Mouse (Mus musculus): ENCODE data around the gene Rp2. TPM values are rescaled to one million over a fixed set of nuclear protein-coding genes. Genes with fewer than 3 reads are reported as not detected.
A peak's percentile ranks its signal among the peaks of the same experiment; 100 is the strongest.

Rp2 gene
- polyA plus RNA-seq, 1 experiment from 2014 or later, result 17.4 TPM

- no peaks in the 10 kb centered on the region for H3K27me3 ChIP-seq (ENCODE audit: low read depth, poor library complexity, severe bottlenecking)
- no peak overlapping the region for H3K27ac ChIP-seq (replicated peaks)
- 81% methylated on average over 3 of the region's 3 CpGs for WGBS
- DNase-seq (ENCODE audit: low spot score), result no peak
- H3K36me3 ChIP-seq, result peaks cover 8% of the 10 kb centered on the region; the same call in 1 of the 2 replicates
- no peak overlapping the region for H3K4me3 ChIP-seq
- H3K4me1 ChIP-seq, result no peaks in the 10 kb centered on the region
- no peaks in the 10 kb centered on the region for H3K9me3 ChIP-seq (replicated peaks)
Measured at GRCm38 (mm10) chrX:20392942-20393341, 28.7 kb downstream of the Rp2 start.

- Histone ChIP-seq H3K4me1 (no peaks in the 10 kb centered on the region), H3K4me3 (no peak overlapping the region), H3K27ac (replicated peaks) (no peak overlapping the region), H3K9me3 (replicated peaks) (no peaks in the 10 kb centered on the region), H3K27me3 (ENCODE audit: low read depth, poor library complexity, severe bottlenecking) (no peaks in the 10 kb centered on the region), H3K36me3 (0 out of 2 replicates have a peak, but pooled peaks cover 4% of the 10 kb centered on the region)
- no peak for DNase-seq (ENCODE audit: low spot score)
- 79% methylated on average over 4 of the region's 4 CpGs for WGBS
Measured at GRCm38 (mm10) chrX:20404068-20404467, 39.8 kb downstream of the Rp2 start.

GRCm38 (mm10) chrX:20406909-20407308 is 42.6 kb downstream of the Rp2 start:
- H3K4me3 ChIP-seq, result no peak overlapping the region
- no peaks in the 10 kb centered on the region for H3K9me3 ChIP-seq (replicated peaks)
- H3K27me3 ChIP-seq (ENCODE audit: low read depth, poor library complexity, severe bottlenecking), result no peaks in the 10 kb centered on the region
- no peaks in the 10 kb centered on the region for H3K4me1 ChIP-seq
- no peak for DNase-seq (ENCODE audit: low spot score)
- H3K27ac ChIP-seq (replicated peaks), result no peak overlapping the region
- WGBS, result 94% methylated on average over 2 of the region's 2 CpGs
- 0 out of 2 replicates have a peak, but pooled peaks cover 4% of the 10 kb centered on the region for H3K36me3 ChIP-seq

- H3K27me3 ChIP-seq (ENCODE audit: low read depth, poor library complexity, severe bottlenecking), result no peaks in the 10 kb centered on the region
Measured at GRCm38 (mm10) chrX:20407676-20408075, 43.4 kb downstream of the Rp2 start.

GRCm38 (mm10) chrX:20411382-20411781 is 47.1 kb downstream of the Rp2 start:
- H3K9me3 ChIP-seq (replicated peaks), result no peaks in the 10 kb centered on the region
- H3K27me3 ChIP-seq (ENCODE audit: low read depth, poor library complexity, severe bottlenecking), result no peaks in the 10 kb centered on the region
- no peak overlapping the region for H3K4me3 ChIP-seq
- H3K27ac ChIP-seq (replicated peaks), result no peak overlapping the region
- no peaks in the 10 kb centered on the region for H3K4me1 ChIP-seq
- 87% methylated on average over 4 of the region's 4 CpGs for WGBS
- no peak for DNase-seq (ENCODE audit: low spot score)
- 0 out of 2 replicates have a peak, but pooled peaks cover under 1% of the 10 kb centered on the region for H3K36me3 ChIP-seq

More at GRCm38 (mm10) chrX:20407676-20408075, 43.4 kb downstream of the Rp2 start:
- no peak overlapping the region for H3K27ac ChIP-seq (replicated peaks)
- 0 out of 2 replicates have a peak, but pooled peaks cover 4% of the 10 kb centered on the region for H3K36me3 ChIP-seq
- no peaks in the 10 kb centered on the region for H3K4me1 ChIP-seq
- DNase-seq (ENCODE audit: low spot score), result no peak
- WGBS, result 80% methylated on average over 2 of the region's 2 CpGs
- H3K4me3 ChIP-seq, result no peak overlapping the region
- no peaks in the 10 kb centered on the region for H3K9me3 ChIP-seq (replicated peaks)

GRCm38 (mm10) chrX:20412221-20412620 is 47.9 kb downstream of the Rp2 start:
- WGBS, result 75% methylated on average over 3 of the region's 3 CpGs
- Histone ChIP-seq H3K36me3 (no peaks in the 10 kb centered on the region), H3K4me1 (no peaks in the 10 kb centered on the region), H3K4me3 (no peak overlapping the region), H3K9me3 (replicated peaks) (no peaks in the 10 kb centered on the region), H3K27ac (replicated peaks) (no peak overlapping the region), H3K27me3 (ENCODE audit: low read depth, poor library complexity, severe bottlenecking) (no peaks in the 10 kb centered on the region)
- DNase-seq (ENCODE audit: low spot score), result no peak

- no peaks in the 10 kb centered on the region for H3K4me1 ChIP-seq
- WGBS, result 53% methylated on average over 10 of the region's 10 CpGs
- no peaks in the 10 kb centered on the region for H3K27me3 ChIP-seq (ENCODE audit: low read depth, poor library complexity, severe bottlenecking)
- H3K36me3 ChIP-seq, result no peaks in the 10 kb centered on the region
- H3K27ac ChIP-seq (replicated peaks), result no peak overlapping the region
- no peaks in the 10 kb centered on the region for H3K9me3 ChIP-seq (replicated peaks)
- no peak overlapping the region for H3K4me3 ChIP-seq
- DNase-seq (ENCODE audit: low spot score), result no peak
Measured at GRCm38 (mm10) chrX:20414885-20415622, 50.8 kb downstream of the Rp2 start.

- Histone ChIP-seq H3K36me3 (no peaks in the 10 kb centered on the region), H3K27me3 (ENCODE audit: low read depth, poor library complexity, severe bottlenecking) (no peaks in the 10 kb centered on the region), H3K9me3 (replicated peaks) (no peaks in the 10 kb centered on the region), H3K4me1 (no peaks in the 10 kb centered on the region), H3K27ac (replicated peaks) (no peak overlapping the region), H3K4me3 (no peak overlapping the region)
- WGBS, result 90% methylated on average over 2 of the region's 2 CpGs
- no peak for DNase-seq (ENCODE audit: low spot score)
Measured at GRCm38 (mm10) chrX:20418461-20418860, 54.2 kb downstream of the Rp2 start.

GRCm38 (mm10) chrX:20419536-20419935 is 55.3 kb downstream of the Rp2 start:
- 86% methylated on average over 4 of the region's 4 CpGs for WGBS
- Histone ChIP-seq H3K36me3 (no peaks in the 10 kb centered on the region), H3K4me1 (no peaks in the 10 kb centered on the region), H3K27ac (replicated peaks) (no peak overlapping the region), H3K27me3 (ENCODE audit: low read depth, poor library complexity, severe bottlenecking) (no peaks in the 10 kb centered on the region), H3K4me3 (no peak overlapping the region), H3K9me3 (replicated peaks) (no peaks in the 10 kb centered on the region)
- DNase-seq (ENCODE audit: low spot score), result no peak

- H3K4me3 ChIP-seq, result peak within 1 kb of the TSS; percentile 67
- 20% methylated on average over 54 of the region's 67 CpGs for WGBS
- peak; percentile 83 for DNase-seq (ENCODE audit: low spot score)
- H3K9me3 ChIP-seq (replicated peaks), result peaks cover 12% of the 10 kb centered on the region; the same call in 1 of the 2 replicates
- H3K27ac ChIP-seq (replicated peaks), result peak within 1 kb of the TSS; percentile 89
- H3K36me3 ChIP-seq, result peaks cover 11% of the 10 kb centered on the region
- peaks cover 7% of the 10 kb centered on the region; the same call in 1 of the 2 replicates for H3K4me1 ChIP-seq
- no peaks in the 10 kb centered on the region for H3K27me3 ChIP-seq (ENCODE audit: low read depth, poor library complexity, severe bottlenecking)
Measured at GRCm38 (mm10) chrX:20425140-20425838, 61.0 kb downstream of the Rp2 start, which contains the start of gene Jade3. TSS of gene Jade3 (plus strand) at chrX:20425688.

GRCm38 (mm10) chrX:20425839-20426449 is 61.7 kb downstream of the Rp2 start:
- peak overlapping the region; percentile 89 for H3K27ac ChIP-seq (replicated peaks)
- H3K4me3 ChIP-seq, result peak overlapping the region; percentile 67
- 19% methylated on average over 38 of the region's 51 CpGs for WGBS
- H3K4me1 ChIP-seq, result peaks cover 7% of the 10 kb centered on the region; the same call in 1 of the 2 replicates
- peak; percentile 55 for DNase-seq (ENCODE audit: low spot score)
- H3K36me3 ChIP-seq, result peaks cover 13% of the 10 kb centered on the region
- peaks cover 12% of the 10 kb centered on the region; the same call in 1 of the 2 replicates for H3K9me3 ChIP-seq (replicated peaks)
- H3K27me3 ChIP-seq (ENCODE audit: low read depth, poor library complexity, severe bottlenecking), result no peaks in the 10 kb centered on the region

All from midbrain, embryonic 10.5 days (tissue).